Comparison of ENCODE assay signal across 8 mouse cellular contexts in genomic region chr17:34117421-34118112, GRCm38 (mm10). TPM values are rescaled to one million over a fixed set of nuclear protein-coding genes. Genes with fewer than 3 reads are reported as not detected.
DNase-seq lines count a peak whose midpoint lies in the region; ATAC-seq and TF ChIP-seq lines count a peak whose summit lies in the region.

No protein-coding gene starts in this region.

- H3K9ac ChIP-seq in heart, embryonic 14.5 days (ENCODE audit: low read length) = peak overlapping the region; percentile 90
- H3K9ac ChIP-seq in ES-Bruce4 (ENCODE audit: low read depth, poor library complexity, severe bottlenecking) = peak overlapping the region; percentile 96
- H3K9ac ChIP-seq in forebrain, embryonic 11.5 days (ENCODE audit: low read length) = peak overlapping the region; percentile 100
- peak overlapping the region; percentile 92 for H3K9ac ChIP-seq in liver, postnatal 0 days (replicated peaks)

- peak overlapping the region; percentile 91 for H3K4me2 ChIP-seq in heart, embryonic 14.5 days (ENCODE audit: low read length)
- peak overlapping the region; percentile 95 for H3K4me2 ChIP-seq in forebrain, embryonic 11.5 days (ENCODE audit: low read depth, low read length, severe bottlenecking)
- H3K4me2 ChIP-seq in liver, postnatal 0 days (ENCODE audit: low read depth, low read length) = peak overlapping the region; percentile 98

- peak overlapping the region; percentile 87 to 90 for H3K4me3 ChIP-seq in heart, embryonic 14.5 days (ENCODE audit: control insufficient read depth in 1 of 2, insufficient read depth in 1 of 2, low read depth in 1 of 2, low read length in 2 of 2)
- H3K4me3 ChIP-seq in ES-Bruce4 (ENCODE audit: low read depth, low read length) = peak overlapping the region; percentile 96
- peak overlapping the region; percentile 100 for H3K4me3 ChIP-seq in forebrain, embryonic 11.5 days (ENCODE audit: low read depth, low read length)
- peak overlapping the region; percentile 97 for H3K4me3 ChIP-seq in liver, postnatal 0 days (ENCODE audit: low read depth, low read length)

- H3K27me3 ChIP-seq in heart, embryonic 14.5 days (ENCODE audit: control insufficient read depth, insufficient read depth, low read length) = no peaks in the 10 kb centered on the region
- H3K27me3 ChIP-seq in ES-Bruce4 (ENCODE audit: control insufficient read depth, insufficient read depth, low read length, poor library complexity, severe bottlenecking) = no peaks in the 10 kb centered on the region
- no peaks in the 10 kb centered on the region for H3K27me3 ChIP-seq in forebrain, embryonic 11.5 days (ENCODE audit: control insufficient read depth, insufficient read depth, low read length)
- no peaks in the 10 kb centered on the region for H3K27me3 ChIP-seq in liver, postnatal 0 days (ENCODE audit: insufficient read depth, low read length)

- H3K9me3 ChIP-seq in heart, embryonic 14.5 days (ENCODE audit: control insufficient read depth, low read length) = no peaks in the 10 kb centered on the region
- no peaks in the 10 kb centered on the region for H3K9me3 ChIP-seq in ES-Bruce4 (replicated peaks; ENCODE audit: control insufficient read depth, insufficient read depth, low read length, poor library complexity, severe bottlenecking)
- no peaks in the 10 kb centered on the region for H3K9me3 ChIP-seq in forebrain, embryonic 11.5 days (ENCODE audit: control insufficient read depth, low read length)
- no peaks in the 10 kb centered on the region for H3K9me3 ChIP-seq in liver, postnatal 0 days (ENCODE audit: low read length)

- DNase-seq in heart, adult 9 months (ENCODE audit: low spot score in 2 of 2) = no peak
- no peak for DNase-seq in forebrain, embryonic 11.5 days (ENCODE audit: low spot score)
- no peak for DNase-seq in liver, postnatal 0 days
- no peak for DNase-seq in gastrocnemius, postnatal 4 days (ENCODE audit: low spot score in 2 of 2)
- no peak for DNase-seq in left cerebral cortex, adult 18-20 months (ENCODE audit: low spot score in 2 of 2)
- no peak for DNase-seq in embryo, embryonic 10 days (ENCODE audit: low spot score)

- TF ChIP-seq EP300 in ES-Bruce4 (IDR thresholded peaks at IDR 0.05; ENCODE audit: insufficient read depth, low read depth, low read length) = no peak
- no peak for TF ChIP-seq EP300 in liver, postnatal 0 days (IDR thresholded peaks at IDR 0.05; ENCODE audit: low read depth)

- no peak for TF ChIP-seq POLR2A in ES-Bruce4 (IDR thresholded peaks at IDR 0.05; ENCODE audit: insufficient read depth, low read length)

- peaks cover 4 to 16% of the 10 kb centered on the region in 2 experiments; a peak in 3 of 4 replicates for H3K4me1 ChIP-seq in heart, embryonic 14.5 days (ENCODE audit: control insufficient read depth in 2 of 2, insufficient read depth in 2 of 2, low read length in 2 of 2)
- H3K4me1 ChIP-seq in ES-Bruce4 (ENCODE audit: control insufficient read depth, insufficient read depth, low read length) = no peaks in the 10 kb centered on the region
- H3K4me1 ChIP-seq in forebrain, embryonic 11.5 days (replicated peaks; ENCODE audit: control insufficient read depth, insufficient read depth, low read length) = peaks cover 10% of the 10 kb centered on the region; the same call in 1 of the 2 replicates
- H3K4me1 ChIP-seq in liver, postnatal 0 days (ENCODE audit: insufficient read depth) = peaks cover 16% of the 10 kb centered on the region

- WGBS in heart, embryonic 14.5 days = 2% methylated on average over 5 of the region's 5 CpGs
- WGBS in forebrain, embryonic 11.5 days = 4% methylated on average over 5 of the region's 5 CpGs
- WGBS in liver, postnatal 0 days (ENCODE audit: insufficient replicate concordance) = 0% methylated on average over 5 of the region's 5 CpGs

- ATAC-seq in heart, embryonic 14.5 days (ENCODE audit: insufficient number of reproducible peaks, insufficient read depth, low FRiP score, low read depth) = no peak
- no peak for ATAC-seq in forebrain, embryonic 11.5 days (replicated peaks; ENCODE audit: low FRiP score)
- no peak for ATAC-seq in liver, postnatal 0 days

- peaks cover 65% of the 10 kb centered on the region for H3K36me3 ChIP-seq in heart, embryonic 14.5 days (ENCODE audit: control insufficient read depth, insufficient read depth, low read length)
- H3K36me3 ChIP-seq in ES-Bruce4 (ENCODE audit: control insufficient read depth, insufficient read depth, low read length, poor library complexity, severe bottlenecking) = peaks cover 67% of the 10 kb centered on the region
- peaks cover 38% of the 10 kb centered on the region for H3K36me3 ChIP-seq in forebrain, embryonic 11.5 days (ENCODE audit: control insufficient read depth, insufficient read depth, low read length)
- peaks cover 49% of the 10 kb centered on the region for H3K36me3 ChIP-seq in liver, postnatal 0 days (replicated peaks; ENCODE audit: insufficient read depth, low read length)

- H3K27ac ChIP-seq in heart, embryonic 14.5 days (replicated peaks in 1 of 2; ENCODE audit: control insufficient read depth in 1 of 2, insufficient read depth in 1 of 2, low read depth in 2 of 2, low read length in 2 of 2) = peak overlapping the region in 1 of 2 experiments; percentile 72; a peak in 2 of 4 replicates
- no peak overlapping the region for H3K27ac ChIP-seq in ES-Bruce4 (ENCODE audit: insufficient read depth, low read length)
- no peak overlapping the region for H3K27ac ChIP-seq in forebrain, embryonic 11.5 days (ENCODE audit: low read depth, low read length)
- H3K27ac ChIP-seq in liver, postnatal 0 days (ENCODE audit: low read depth) = peak overlapping the region; percentile 100; the same call in 1 of the 2 replicates

- TF ChIP-seq CTCF in ES-Bruce4 (IDR thresholded peaks at IDR 0.05; ENCODE audit: low read depth, low read length) = no peak
- no peak for TF ChIP-seq CTCF in liver, postnatal 0 days (IDR thresholded peaks at IDR 0.05; ENCODE audit: low read depth)

RNA-seq across cellular contexts. Expression of gene H2-DMa, which starts 1.8 kb away (rescaled TPM):
- 5.7 and 9.3 TPM in 2 replicates for polyA plus RNA-seq in heart, embryonic 14.5 days (2014; fragmentation: Nextera tagmentation; extraction: Ambion mirVana)
- polyA plus RNA-seq in ES-Bruce4 (2011; ENCODE audit: insufficient read depth, insufficient read length, low read depth, missing spikeins) = 5.9 and 8.3 TPM in 2 replicates
- polyA plus RNA-seq in forebrain, embryonic 11.5 days (2014; fragmentation: Nextera tagmentation; extraction: Ambion mirVana) = 7.2 and 8.2 TPM in 2 replicates
- 9.7 and 11.9 TPM in 2 replicates for polyA plus RNA-seq in liver, postnatal 0 days (2015; fragmentation: Nextera tagmentation; extraction: Ambion mirVana)
- 1 to 10 TPM; 7.6 to 8.7 TPM for total RNA-seq in gastrocnemius, postnatal 4 days (2021)
- 10 to 100 TPM; 22.3 to 26.5 TPM for total RNA-seq in left cerebral cortex, adult 18-20 months (2021)

RNA-seq across cellular contexts. Expression of gene Brd2, which starts 4.9 kb away (rescaled TPM):
- polyA plus RNA-seq in heart, embryonic 14.5 days (2014; fragmentation: Nextera tagmentation; extraction: Ambion mirVana) = 72.8 and 74.9 TPM in 2 replicates
- polyA plus RNA-seq in ES-Bruce4 (2011; ENCODE audit: insufficient read depth, insufficient read length, low read depth, missing spikeins) = 190 and 199 TPM in 2 replicates
- 152 and 163 TPM in 2 replicates for polyA plus RNA-seq in forebrain, embryonic 11.5 days (2014; fragmentation: Nextera tagmentation; extraction: Ambion mirVana)
- 29.2 and 32.5 TPM in 2 replicates for polyA plus RNA-seq in liver, postnatal 0 days (2015; fragmentation: Nextera tagmentation; extraction: Ambion mirVana)
- total RNA-seq in gastrocnemius, postnatal 4 days (2021) = 100 to 1,000 TPM; 125 to 136 TPM
- total RNA-seq in left cerebral cortex, adult 18-20 months (2021) = 100 to 1,000 TPM; 177 to 179 TPM

RNA-seq across cellular contexts. Expression of gene H2-Oa, which starts 25.4 kb away (rescaled TPM):
- 0.78 TPM in 1 of 2 replicates, not detected in the other for polyA plus RNA-seq in heart, embryonic 14.5 days (2014; fragmentation: Nextera tagmentation; extraction: Ambion mirVana)
- polyA plus RNA-seq in ES-Bruce4 (2011; ENCODE audit: insufficient read depth, insufficient read length, low read depth, missing spikeins) = 1.4 TPM in 1 of 2 replicates, not detected in the other
- polyA plus RNA-seq in forebrain, embryonic 11.5 days (2014; fragmentation: Nextera tagmentation; extraction: Ambion mirVana) = 0.17 and 0.25 TPM in 2 replicates
- polyA plus RNA-seq in liver, postnatal 0 days (2015; fragmentation: Nextera tagmentation; extraction: Ambion mirVana) = 0.72 and 0.85 TPM in 2 replicates
- total RNA-seq in gastrocnemius, postnatal 4 days (2021) = not detected
- total RNA-seq in left cerebral cortex, adult 18-20 months (2021) = not detected

RNA-seq across cellular contexts. Expression of gene H2-DMb2, which starts 25.5 kb away (rescaled TPM):
- 0.32 and 0.36 TPM in 2 replicates for polyA plus RNA-seq in heart, embryonic 14.5 days (2014; fragmentation: Nextera tagmentation; extraction: Ambion mirVana)
- not detected in 2 replicates for polyA plus RNA-seq in ES-Bruce4 (2011; ENCODE audit: insufficient read depth, insufficient read length, low read depth, missing spikeins)
- 0.15 TPM in 1 of 2 replicates, not detected in the other for polyA plus RNA-seq in forebrain, embryonic 11.5 days (2014; fragmentation: Nextera tagmentation; extraction: Ambion mirVana)
- polyA plus RNA-seq in liver, postnatal 0 days (2015; fragmentation: Nextera tagmentation; extraction: Ambion mirVana) = 1.9 and 2.1 TPM in 2 replicates
- under 1 TPM; 0.36 to 0.37 TPM for total RNA-seq in gastrocnemius, postnatal 4 days (2021)
- 1 to 10 TPM; 1.2 to 1.8 TPM for total RNA-seq in left cerebral cortex, adult 18-20 months (2021)

RNA-seq across cellular contexts. Expression of gene H2-DMb1, which starts 35.3 kb away (rescaled TPM):
- 0.38 and 0.62 TPM in 2 replicates for polyA plus RNA-seq in heart, embryonic 14.5 days (2014; fragmentation: Nextera tagmentation; extraction: Ambion mirVana)
- 0.65 and 1.1 TPM in 2 replicates for polyA plus RNA-seq in ES-Bruce4 (2011; ENCODE audit: insufficient read depth, insufficient read length, low read depth, missing spikeins)
- polyA plus RNA-seq in forebrain, embryonic 11.5 days (2014; fragmentation: Nextera tagmentation; extraction: Ambion mirVana) = 0.15 and 0.87 TPM in 2 replicates
- polyA plus RNA-seq in liver, postnatal 0 days (2015; fragmentation: Nextera tagmentation; extraction: Ambion mirVana) = 3.9 and 4.0 TPM in 2 replicates
- 1 to 10 TPM in 1 of 2 experiments, under 1 TPM in 1; 0.70 to 1.4 TPM for total RNA-seq in gastrocnemius, postnatal 4 days (2021)
- 1 to 10 TPM; 2.2 to 2.7 TPM for total RNA-seq in left cerebral cortex, adult 18-20 months (2021)
